Mouse (Mus musculus): Measurements from ENCODE around the gene Tle6. TPM values are rescaled to one million over a fixed set of nuclear protein-coding genes. Genes with fewer than 3 reads are reported as not detected.
A peak's percentile ranks its signal among the peaks of the same experiment; 100 is the strongest.

Gene Tle6
- polyA plus RNA-seq, 1 experiment from 2014 or later = 30.7 TPM

- no peaks in the 10 kb centered on the region for H3K4me1 ChIP-seq (ENCODE audit: control insufficient read depth in 2 of 2, insufficient read depth in 2 of 2, low read length in 2 of 2)
- H3K9me3 ChIP-seq (ENCODE audit: control insufficient read depth, low read length) = no peaks in the 10 kb centered on the region
- no peak overlapping the region for H3K27ac ChIP-seq (replicated peaks in 1 of 2; ENCODE audit: control insufficient read depth in 1 of 2, insufficient read depth in 1 of 2, low read depth in 2 of 2, low read length in 2 of 2)
- WGBS = 76% methylated on average over 6 of the region's 6 CpGs
- no peaks in the 10 kb centered on the region for H3K27me3 ChIP-seq (ENCODE audit: control insufficient read depth, insufficient read depth, low read length)
- H3K4me3 ChIP-seq (ENCODE audit: control insufficient read depth in 1 of 2, insufficient read depth in 1 of 2, low read depth in 1 of 2, low read length in 2 of 2) = no peak overlapping the region
- no peaks in the 10 kb centered on the region for H3K36me3 ChIP-seq (ENCODE audit: control insufficient read depth, insufficient read depth, low read length)
- ATAC-seq (ENCODE audit: insufficient number of reproducible peaks, insufficient read depth, low FRiP score, low read depth) = no peak
- no peak overlapping the region for H3K4me2 ChIP-seq (ENCODE audit: low read length)
- no peak overlapping the region for H3K9ac ChIP-seq (ENCODE audit: low read length)
These were observed 14.6 kb upstream of the Tle6 start for GRCm38 (mm10) chr10:81615486-81615885.

DNA sequence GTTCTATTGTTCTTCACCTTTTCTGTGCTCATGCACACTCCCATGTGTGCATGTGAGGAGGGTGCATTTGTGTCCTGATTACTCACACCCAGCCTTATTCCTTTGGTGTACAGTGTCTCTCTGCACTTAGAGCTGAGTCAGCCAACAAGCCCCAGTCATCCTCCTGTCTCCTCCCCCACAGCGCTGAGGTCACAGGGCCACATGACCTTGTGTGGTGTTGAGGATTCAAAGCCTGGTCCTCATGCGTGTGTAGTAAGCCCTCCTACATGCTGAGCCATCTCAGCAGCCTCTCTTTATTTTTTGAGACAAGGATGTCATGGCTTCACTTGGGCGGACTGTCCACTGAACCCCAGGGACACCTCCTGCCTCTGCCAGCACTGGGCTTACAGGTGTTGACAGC, 11.9 kb upstream of the Tle6 start:
- Histone ChIP-seq H3K4me1 (ENCODE audit: control insufficient read depth in 2 of 2, insufficient read depth in 2 of 2, low read length in 2 of 2) (no peaks in the 10 kb centered on the region), H3K27me3 (ENCODE audit: control insufficient read depth, insufficient read depth, low read length) (no peaks in the 10 kb centered on the region), H3K4me2 (ENCODE audit: low read length) (no peak overlapping the region), H3K9me3 (ENCODE audit: control insufficient read depth, low read length) (0 out of 2 replicates have a peak, but pooled peaks cover 3% of the 10 kb centered on the region), H3K4me3 (ENCODE audit: control insufficient read depth in 1 of 2, insufficient read depth in 1 of 2, low read depth in 1 of 2, low read length in 2 of 2) (no peak overlapping the region), H3K9ac (ENCODE audit: low read length) (no peak overlapping the region), H3K27ac (replicated peaks in 1 of 2; ENCODE audit: control insufficient read depth in 1 of 2, insufficient read depth in 1 of 2, low read depth in 2 of 2, low read length in 2 of 2) (no peak overlapping the region), H3K36me3 (ENCODE audit: control insufficient read depth, insufficient read depth, low read length) (peaks cover 7% of the 10 kb centered on the region; the same call in 1 of the 2 replicates)
- 43% methylated on average over 3 of the region's 3 CpGs for WGBS
- ATAC-seq (ENCODE audit: insufficient number of reproducible peaks, insufficient read depth, low FRiP score, low read depth) = no peak

DNA sequence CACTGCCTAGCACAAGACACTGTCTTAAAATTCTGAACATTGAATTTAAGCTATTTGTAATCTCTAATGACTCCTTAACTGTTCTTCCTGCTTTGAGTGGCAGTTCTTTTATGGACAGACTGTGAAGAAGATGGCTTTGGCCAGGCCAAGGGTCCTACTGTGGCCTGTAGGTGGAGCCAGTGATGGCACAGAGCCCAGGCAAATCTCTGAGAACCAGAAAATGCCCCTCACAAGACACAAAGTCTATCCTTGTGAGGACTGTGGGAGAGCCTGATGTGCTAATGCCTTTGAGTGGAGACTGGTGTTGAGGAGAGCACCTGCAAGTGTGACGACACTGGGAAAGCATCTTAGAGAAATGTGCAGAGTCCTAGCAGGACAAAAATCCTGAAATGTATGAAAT, 7.4 kb upstream of the Tle6 start:
- no peak overlapping the region for H3K4me2 ChIP-seq (ENCODE audit: low read length)
- no peak overlapping the region for H3K9ac ChIP-seq (ENCODE audit: low read length)
- no peaks in the 10 kb centered on the region for H3K27me3 ChIP-seq (ENCODE audit: control insufficient read depth, insufficient read depth, low read length)
- H3K36me3 ChIP-seq (ENCODE audit: control insufficient read depth, insufficient read depth, low read length) = peaks cover 7% of the 10 kb centered on the region; the same call in 1 of the 2 replicates
- ATAC-seq (ENCODE audit: insufficient number of reproducible peaks, insufficient read depth, low FRiP score, low read depth) = no peak
- WGBS = 95% methylated on average over 1 of the region's 1 CpGs
- no peak overlapping the region for H3K27ac ChIP-seq (replicated peaks in 1 of 2; ENCODE audit: control insufficient read depth in 1 of 2, insufficient read depth in 1 of 2, low read depth in 2 of 2, low read length in 2 of 2)
- peaks cover 8 to 10% of the 10 kb centered on the region in 2 experiments for H3K4me1 ChIP-seq (ENCODE audit: control insufficient read depth in 2 of 2, insufficient read depth in 2 of 2, low read length in 2 of 2)
- no peak overlapping the region for H3K4me3 ChIP-seq (ENCODE audit: control insufficient read depth in 1 of 2, insufficient read depth in 1 of 2, low read depth in 1 of 2, low read length in 2 of 2)
- 0 out of 2 replicates have a peak, but pooled peaks cover 3% of the 10 kb centered on the region for H3K9me3 ChIP-seq (ENCODE audit: control insufficient read depth, low read length)

- Histone ChIP-seq H3K4me1 (ENCODE audit: control insufficient read depth in 2 of 2, insufficient read depth in 2 of 2, low read length in 2 of 2) (peaks cover 18 to 24% of the 10 kb centered on the region in 2 experiments), H3K36me3 (ENCODE audit: control insufficient read depth, insufficient read depth, low read length) (peaks cover 7% of the 10 kb centered on the region; the same call in 1 of the 2 replicates), H3K27ac (replicated peaks in 1 of 2; ENCODE audit: control insufficient read depth in 1 of 2, insufficient read depth in 1 of 2, low read depth in 2 of 2, low read length in 2 of 2) (peak within 1 kb of the TSS; percentile 90 to 96), H3K4me3 (ENCODE audit: control insufficient read depth in 1 of 2, insufficient read depth in 1 of 2, low read depth in 1 of 2, low read length in 2 of 2) (peak within 1 kb of the TSS; percentile 52 to 57), H3K4me2 (ENCODE audit: low read length) (peak within 1 kb of the TSS; percentile 88), H3K27me3 (ENCODE audit: control insufficient read depth, insufficient read depth, low read length) (no peaks in the 10 kb centered on the region), H3K9ac (ENCODE audit: low read length) (peak within 1 kb of the TSS; percentile 73), H3K9me3 (ENCODE audit: control insufficient read depth, low read length) (0 out of 2 replicates have a peak, but pooled peaks cover 3% of the 10 kb centered on the region)
- WGBS = 1% methylated on average over 39 of the region's 39 CpGs
- ATAC-seq (ENCODE audit: insufficient number of reproducible peaks, insufficient read depth, low FRiP score, low read depth) = peak; percentile 87
These were observed 5.3 kb upstream of the Tle6 start, which contains the start of gene BC025920 for GRCm38 (mm10) chr10:81605974-81606751. Gene BC025920, plus strand, starts transcription at chr10:81606270.

GRCm38 (mm10) chr10:81605666-81605973, 4.7 kb upstream of the Tle6 start:
- peaks cover 7% of the 10 kb centered on the region; the same call in 1 of the 2 replicates for H3K36me3 ChIP-seq (ENCODE audit: control insufficient read depth, insufficient read depth, low read length)
- peak overlapping the region; percentile 73 for H3K9ac ChIP-seq (ENCODE audit: low read length)
- 0 out of 2 replicates have a peak, but pooled peaks cover 3% of the 10 kb centered on the region for H3K9me3 ChIP-seq (ENCODE audit: control insufficient read depth, low read length)
- peak overlapping the region; percentile 88 for H3K4me2 ChIP-seq (ENCODE audit: low read length)
- ATAC-seq (ENCODE audit: insufficient number of reproducible peaks, insufficient read depth, low FRiP score, low read depth) = no peak
- peak overlapping the region; percentile 32 to 52 for H3K4me3 ChIP-seq (ENCODE audit: control insufficient read depth in 1 of 2, insufficient read depth in 1 of 2, low read depth in 1 of 2, low read length in 2 of 2)
- H3K27ac ChIP-seq (replicated peaks in 1 of 2; ENCODE audit: control insufficient read depth in 1 of 2, insufficient read depth in 1 of 2, low read depth in 2 of 2, low read length in 2 of 2) = peak overlapping the region; percentile 79 to 96
- 2% methylated on average over 14 of the region's 14 CpGs for WGBS
- H3K27me3 ChIP-seq (ENCODE audit: control insufficient read depth, insufficient read depth, low read length) = no peaks in the 10 kb centered on the region
- peaks cover 22 to 27% of the 10 kb centered on the region in 2 experiments for H3K4me1 ChIP-seq (ENCODE audit: control insufficient read depth in 2 of 2, insufficient read depth in 2 of 2, low read length in 2 of 2)

GRCm38 (mm10) chr10:81604968-81605665, 4.2 kb upstream of the Tle6 start:
- Histone ChIP-seq H3K27me3 (ENCODE audit: control insufficient read depth, insufficient read depth, low read length) (no peaks in the 10 kb centered on the region), H3K36me3 (ENCODE audit: control insufficient read depth, insufficient read depth, low read length) (peaks cover 7% of the 10 kb centered on the region; the same call in 1 of the 2 replicates), H3K9me3 (ENCODE audit: control insufficient read depth, low read length) (no peaks in the 10 kb centered on the region), H3K27ac (replicated peaks in 1 of 2; ENCODE audit: control insufficient read depth in 1 of 2, insufficient read depth in 1 of 2, low read depth in 2 of 2, low read length in 2 of 2) (peak overlapping the region; percentile 79 to 96), H3K4me2 (ENCODE audit: low read length) (peak overlapping the region; percentile 88), H3K4me3 (ENCODE audit: control insufficient read depth in 1 of 2, insufficient read depth in 1 of 2, low read depth in 1 of 2, low read length in 2 of 2) (peak overlapping the region; percentile 2 to 52; a peak in 2 of 4 replicates), H3K4me1 (ENCODE audit: control insufficient read depth in 2 of 2, insufficient read depth in 2 of 2, low read length in 2 of 2) (peaks cover 26 to 32% of the 10 kb centered on the region in 2 experiments), H3K9ac (ENCODE audit: low read length) (peak overlapping the region; percentile 73)
- WGBS = 21% methylated on average over 29 of the region's 29 CpGs
- ATAC-seq (ENCODE audit: insufficient number of reproducible peaks, insufficient read depth, low FRiP score, low read depth) = no peak

- peaks cover 28 to 36% of the 10 kb centered on the region in 2 experiments for H3K4me1 ChIP-seq (ENCODE audit: control insufficient read depth in 2 of 2, insufficient read depth in 2 of 2, low read length in 2 of 2)
- H3K4me3 ChIP-seq (ENCODE audit: control insufficient read depth in 1 of 2, insufficient read depth in 1 of 2, low read depth in 1 of 2, low read length in 2 of 2) = 0 out of 4 replicates have a peak overlapping the region, but pooled peaks of 1 of the 2 experiments have one; percentile 2
- ATAC-seq (ENCODE audit: insufficient number of reproducible peaks, insufficient read depth, low FRiP score, low read depth) = no peak
- H3K9ac ChIP-seq (ENCODE audit: low read length) = 0 out of 2 replicates have a peak overlapping the region, but pooled peaks have one; percentile 49
- WGBS = 78% methylated on average over 12 of the region's 12 CpGs
- no peaks in the 10 kb centered on the region for H3K27me3 ChIP-seq (ENCODE audit: control insufficient read depth, insufficient read depth, low read length)
- no peak overlapping the region for H3K27ac ChIP-seq (replicated peaks in 1 of 2; ENCODE audit: control insufficient read depth in 1 of 2, insufficient read depth in 1 of 2, low read depth in 2 of 2, low read length in 2 of 2)
- peaks cover 6% of the 10 kb centered on the region; the same call in 1 of the 2 replicates for H3K36me3 ChIP-seq (ENCODE audit: control insufficient read depth, insufficient read depth, low read length)
- H3K9me3 ChIP-seq (ENCODE audit: control insufficient read depth, low read length) = no peaks in the 10 kb centered on the region
- H3K4me2 ChIP-seq (ENCODE audit: low read length) = peak overlapping the region; percentile 88
These were observed 3.4 kb upstream of the Tle6 start for GRCm38 (mm10) chr10:81604019-81604967.

Data from heart, embryonic 14.5 days (tissue).